Mouse (Mus musculus) cortical plate, adult 2 months (tissue): Measurements from ENCODE around the gene Slfn1.

Experiments
- CTCF ChIP-seq: fragments of 200-500 bp; IDR thresholded peaks from 2 replicates; pipeline ENCODE4 v1.5.1; 2011; ENCODE audit warnings: mild to moderate bottlenecking, control low read depth, low read length; ENCODE audit not compliant: insufficient read depth; ENCODE audit errors: extremely low read depth
- POLR2A ChIP-seq: fragments of 200-500 bp; IDR thresholded peaks from 2 replicates; pipeline ENCODE4 v1.6.1; 2011; ENCODE audit warnings: mild to moderate bottlenecking, low read length, control low read depth; ENCODE audit not compliant: insufficient read depth; ENCODE audit errors: extremely low read depth

DNA sequence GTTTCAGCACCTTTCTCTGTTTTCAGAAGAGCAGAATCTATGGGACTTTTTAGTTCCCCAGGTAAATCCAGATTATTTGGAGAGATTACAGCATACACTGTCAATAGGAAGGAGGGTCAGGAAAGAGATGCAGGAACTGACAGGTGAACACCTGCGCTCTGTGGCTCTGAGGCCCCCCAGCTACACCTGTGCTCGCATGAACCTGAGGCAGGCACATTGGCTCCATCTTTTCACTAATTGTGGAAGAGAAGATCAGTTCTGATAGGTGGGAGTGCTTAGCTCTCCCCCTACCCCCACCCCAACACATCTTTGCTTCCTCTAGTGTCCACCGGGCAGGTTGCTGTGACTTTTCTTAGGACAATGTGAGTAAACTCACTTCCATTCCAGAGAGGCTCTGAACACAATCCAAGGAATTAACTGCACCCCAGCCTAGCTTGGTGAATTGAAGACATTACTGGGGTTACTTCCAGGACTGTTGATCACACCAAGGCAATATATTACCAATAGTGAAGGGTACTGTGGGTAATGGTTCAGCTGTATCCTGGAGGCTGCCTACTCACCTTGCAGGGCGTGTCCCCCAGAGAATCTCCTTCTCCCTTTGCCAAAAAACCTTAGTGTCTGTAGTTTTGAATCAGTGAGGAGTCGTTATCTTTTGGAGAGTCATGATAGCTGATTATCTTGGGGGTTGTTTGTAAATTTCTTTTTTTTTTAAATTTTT is 38.1 kb upstream of the Slfn1 start:
- no peak for TF ChIP-seq POLR2A
- TF ChIP-seq CTCF, result no peak
